Mouse (Mus musculus): ENCODE measurements around the gene Rpusd1.

- no peak for TF ChIP-seq CTCF (IDR thresholded peaks at IDR 0.05; ENCODE audit: borderline replicate concordance, extremely low read depth, insufficient read depth, insufficient read length)
- TF ChIP-seq POLR2A (IDR thresholded peaks at IDR 0.05; ENCODE audit: borderline replicate concordance, extremely low read depth, insufficient read depth, insufficient read length, poor library complexity, severe bottlenecking) = peak; percentile 38; the same call in 1 of the 2 replicates
Measured at GRCm38 (mm10) chr17:25727265-25728008, at the start of gene Rpusd1, which contains the start of gene Chtf18.

Data from brain, embryonic 14.5 days (tissue).